Mouse (Mus musculus) heart, postnatal 0 days (tissue): ENCODE measurements around the gene Gm49336. TPM values are rescaled to one million over a fixed set of nuclear protein-coding genes. Genes with fewer than 3 reads are reported as not detected.

Experiments used
- ATAC-seq: fragments of 200-750 bp; cut with Nextera tagmentation; 2 replicates; pipeline ENCODE4 v1.8.0; 2017; ENCODE audit warnings: low read depth, moderate number of reproducible peaks, moderate library complexity; ENCODE audit not compliant: insufficient read depth
- DNase-seq: peaks from one replicate; pipeline ENCODE4 v3.0.0-alpha.2; 2016; ENCODE audit warnings: low spot score
- H3K27ac ChIP-seq: fragments of 300-500 bp; sonication (generic); 2 replicates; pipeline ENCODE4 v1.5.1; 2014; ENCODE audit warnings: low read depth, mild to moderate bottlenecking
- H3K27me3 ChIP-seq: fragments of 300-500 bp; sonication (generic); 2 replicates; pipeline ENCODE4 v1.6.1; 2014; ENCODE audit warnings: low read length, mixed read lengths; ENCODE audit not compliant: control insufficient read depth, insufficient read depth
- H3K36me3 ChIP-seq: fragments of 300-500 bp; sonication (generic); replicated peaks from 2 replicates; pipeline ENCODE4 v1.6.1; 2014; ENCODE audit warnings: low read length, mixed read lengths; ENCODE audit not compliant: control insufficient read depth, insufficient read depth
- H3K4me1 ChIP-seq: fragments of 300-500 bp; sonication (generic); 2 replicates; pipeline ENCODE4 v1.6.1; 2014; ENCODE audit warnings: antibody characterized with exemption; ENCODE audit not compliant: control insufficient read depth, insufficient read depth
- H3K4me2 ChIP-seq: fragments of 300-500 bp; sonication (generic); 2 replicates; pipeline ENCODE4 v1.6.1; 2014; ENCODE audit warnings: low read depth, mild to moderate bottlenecking, low read length, moderate library complexity
- H3K4me3 ChIP-seq: fragments of 300-500 bp; sonication (generic); 2 replicates; pipeline ENCODE4 v1.5.1; 2014; ENCODE audit warnings: low read depth, low read length
- H3K9ac ChIP-seq: fragments of 300-500 bp; sonication (generic); replicated peaks from 2 replicates; pipeline ENCODE4 v1.6.1; 2014; ENCODE audit warnings: low read depth, low read length, mixed read lengths
- H3K9me3 ChIP-seq: fragments of 300-500 bp; sonication (generic); replicated peaks from 2 replicates; pipeline ENCODE4 v1.6.1; 2016; ENCODE audit warnings: low read length; ENCODE audit not compliant: control insufficient read depth
- CTCF ChIP-seq: IDR thresholded peaks from 2 replicates; pipeline ENCODE4 v1.5.1; 2016; ENCODE audit warnings: antibody characterized with exemption, control low read depth, low read depth
- EP300 ChIP-seq: IDR thresholded peaks from 2 replicates; pipeline ENCODE4 v1.6.1; 2016; ENCODE audit warnings: antibody characterized with exemption, low read depth
- WGBS: fragments of 180-500 bp; shearing (Covaris S2); extraction: QIAGEN DNeasy Blood & Tissue Kit; methylation state at CpG from one replicate; pipeline ENCODE4 v1.1.7; 2014; 5-methylcytosine and 5-hydroxymethylcytosine counted together
- polyA plus RNA-seq: library from polyadenylated mRNA; unstranded; fragments of >200 nt; fragmentation: Nextera tagmentation; extraction: Ambion mirVana; gene quantifications from 2 replicates; pipeline ENCODE4 v1.2.1, GENCODE M21; 2015
- total RNA-seq: library from RNA; depleted of rRNA; stranded (reverse); fragments of >200 nt; gene quantifications from 2 replicates; pipeline ENCODE4 v1.2.3, GENCODE M21; 2014; ENCODE audit warnings: low replicate concordance

Gm49336 gene
- total and polyA plus RNA-seq, 2 experiments from 2014 or later, result 19.8 to 43.7 TPM

- no peaks in the 10 kb centered on the region for H3K36me3 ChIP-seq
- no peak for TF ChIP-seq EP300
- TF ChIP-seq CTCF, result no peak
- ATAC-seq (no peak), DNase-seq (no peak)
- H3K9me3 ChIP-seq, result no peaks in the 10 kb centered on the region
- H3K4me1 ChIP-seq, result peaks cover 5% of the 10 kb centered on the region; the same call in 1 of the 2 replicates
- H3K27me3 ChIP-seq, result no peaks in the 10 kb centered on the region; the same call in 1 of the 2 replicates
- WGBS, result 18% methylated on average over 2 of the region's 2 CpGs
- no peak overlapping the region for H3K4me3 ChIP-seq
- H3K27ac ChIP-seq, result no peak overlapping the region
- H3K9ac ChIP-seq, result no peak overlapping the region
- H3K4me2 ChIP-seq, result peak overlapping the region; percentile 97
Measured at GRCm38 (mm10) chr14:60178571-60178955, 72.7 kb downstream of the Gm49336 start.

- DNase-seq, result no peak
- Histone ChIP-seq H3K4me2 (peak overlapping the region; percentile 97), H3K36me3 (no peaks in the 10 kb centered on the region), H3K9ac (peak overlapping the region; percentile 79), H3K4me1 (peaks cover 7% of the 10 kb centered on the region; the same call in 1 of the 2 replicates), H3K9me3 (no peaks in the 10 kb centered on the region), H3K27me3 (no peaks in the 10 kb centered on the region; the same call in 1 of the 2 replicates), H3K27ac (peak overlapping the region; percentile 73), H3K4me3 (peak overlapping the region; percentile 77)
- ATAC-seq, result no peak; the same call in none of the 2 replicates
- WGBS, result 16% methylated on average over 35 of the region's 37 CpGs
- TF ChIP-seq EP300 (no peak), CTCF (no peak)
Measured at GRCm38 (mm10) chr14:60177614-60178570, 73.4 kb downstream of the Gm49336 start.

- H3K36me3 ChIP-seq, result no peaks in the 10 kb centered on the region
- no peaks in the 10 kb centered on the region; the same call in 1 of the 2 replicates for H3K27me3 ChIP-seq
- 1% methylated on average over 63 of the region's 84 CpGs for WGBS
- no peaks in the 10 kb centered on the region for H3K9me3 ChIP-seq
- ATAC-seq (peak; percentile 87), DNase-seq (peak; percentile 40)
- peak overlapping the region; percentile 97 for H3K4me2 ChIP-seq
- H3K9ac ChIP-seq, result peak overlapping the region; percentile 79
- H3K4me1 ChIP-seq, result peaks cover 13% of the 10 kb centered on the region
- TF ChIP-seq CTCF, result no peak
- peak overlapping the region; percentile 73 for H3K27ac ChIP-seq
- peak overlapping the region; percentile 77 for H3K4me3 ChIP-seq
Measured at GRCm38 (mm10) chr14:60176891-60177613, 74.3 kb downstream of the Gm49336 start.

GRCm38 (mm10) chr14:60176469-60176890 lies 74.8 kb downstream of the Gm49336 start:
- DNase-seq (no peak), ATAC-seq (peak; percentile 24)
- TF ChIP-seq EP300 (no peak), CTCF (no peak)
- no peaks in the 10 kb centered on the region; the same call in 1 of the 2 replicates for H3K27me3 ChIP-seq
- WGBS, result 29% methylated on average over 9 of the region's 9 CpGs
- peak overlapping the region; percentile 79 for H3K9ac ChIP-seq
- H3K9me3 ChIP-seq, result no peaks in the 10 kb centered on the region
- H3K4me3 ChIP-seq, result peak overlapping the region; percentile 77
- H3K27ac ChIP-seq, result peak overlapping the region; percentile 73
- H3K4me1 ChIP-seq, result peaks cover 19% of the 10 kb centered on the region
- H3K4me2 ChIP-seq, result peak overlapping the region; percentile 97
- H3K36me3 ChIP-seq, result no peaks in the 10 kb centered on the region

GRCm38 (mm10) chr14:60172286-60173055 lies 78.8 kb downstream of the Gm49336 start:
- Histone ChIP-seq H3K9me3 (no peaks in the 10 kb centered on the region), H3K4me3 (no peak overlapping the region), H3K36me3 (no peaks in the 10 kb centered on the region), H3K27ac (peak overlapping the region; percentile 61), H3K9ac (peak overlapping the region; percentile 34; the same call in 1 of the 2 replicates), H3K4me1 (peaks cover 15% of the 10 kb centered on the region), H3K4me2 (0 out of 2 replicates have a peak overlapping the region, but pooled peaks have one; percentile 14), H3K27me3 (no peaks in the 10 kb centered on the region)
- ATAC-seq, result peak; percentile 50
- peak; percentile 64 for DNase-seq
- 29% methylated on average over 12 of the region's 12 CpGs for WGBS
- TF ChIP-seq EP300 (no peak), CTCF (no peak)
